Mouse (Mus musculus): ENCODE results near the gene 1700015F17Rik. TPM values are rescaled to one million over a fixed set of nuclear protein-coding genes. Genes with fewer than 3 reads are reported as not detected.

Gene 1700015F17Rik
- not detected in 2 replicates for polyA plus RNA-seq (2015; fragmentation: Nextera tagmentation; extraction: Ambion mirVana)

- Histone ChIP-seq H3K27ac (no peak within 1 kb of the TSS), H3K4me1 (no peaks in the 10 kb centered on the region)
Observed at GRCm38 (mm10) chr5:5479043-5479442, at the start of gene 1700015F17Rik. Gene 1700015F17Rik (minus strand): TSS chr5:5479143.

GRCm38 (mm10) chr5:5515411-5515810 lies 36.5 kb upstream of the 1700015F17Rik start:
- H3K9ac ChIP-seq: no peak overlapping the region
- no peak overlapping the region for H3K4me3 ChIP-seq
- H3K4me2 ChIP-seq: peak overlapping the region; percentile 88; the same call in 1 of the 2 replicates
- no peak for ATAC-seq (ENCODE audit: borderline replicate concordance, extremely low read depth, low FRiP score, low TSS enrichment)
- WGBS: 74% methylated on average over 5 of the region's 5 CpGs
- H3K27ac ChIP-seq: no peak overlapping the region
- H3K27me3 ChIP-seq: no peaks in the 10 kb centered on the region
- H3K4me1 ChIP-seq: 0 out of 2 replicates have a peak, but pooled peaks cover 4% of the 10 kb centered on the region
- no peaks in the 10 kb centered on the region for H3K36me3 ChIP-seq
- no peaks in the 10 kb centered on the region for H3K9me3 ChIP-seq

More at GRCm38 (mm10) chr5:5479043-5479442, at the start of gene 1700015F17Rik:
- 88% methylated on average over 6 of the region's 6 CpGs for WGBS
- Histone ChIP-seq H3K36me3 (no peaks in the 10 kb centered on the region), H3K4me3 (no peak within 1 kb of the TSS), H3K9me3 (no peaks in the 10 kb centered on the region), H3K4me2 (no peak within 1 kb of the TSS), H3K27me3 (no peaks in the 10 kb centered on the region), H3K9ac (no peak within 1 kb of the TSS)
- no peak for ATAC-seq (ENCODE audit: borderline replicate concordance, extremely low read depth, low FRiP score, low TSS enrichment)

- under 1% methylated on average over 77 of the region's 79 CpGs for WGBS
- no peaks in the 10 kb centered on the region for H3K9me3 ChIP-seq
- H3K9ac ChIP-seq: peak within 1 kb of the TSS; percentile 67
- H3K4me3 ChIP-seq: peak within 1 kb of the TSS; percentile 82
- H3K36me3 ChIP-seq: no peaks in the 10 kb centered on the region
- ATAC-seq (ENCODE audit: borderline replicate concordance, extremely low read depth, low FRiP score, low TSS enrichment): peak; percentile 97
- peak within 1 kb of the TSS; percentile 94 for H3K27ac ChIP-seq
- peak within 1 kb of the TSS; percentile 88 for H3K4me2 ChIP-seq
- H3K4me1 ChIP-seq: 0 out of 2 replicates have a peak, but pooled peaks cover 4% of the 10 kb centered on the region
- no peaks in the 10 kb centered on the region for H3K27me3 ChIP-seq
Observed at GRCm38 (mm10) chr5:5514196-5515076, 35.5 kb upstream of the 1700015F17Rik start, which contains the start of gene Cldn12. Gene Cldn12 (minus strand): TSS chr5:5514958.

GRCm38 (mm10) chr5:5511401-5511800 lies 32.5 kb upstream of the 1700015F17Rik start:
- ATAC-seq (ENCODE audit: borderline replicate concordance, extremely low read depth, low FRiP score, low TSS enrichment): no peak
- no peak overlapping the region for H3K4me2 ChIP-seq
- no peaks in the 10 kb centered on the region for H3K27me3 ChIP-seq
- no peaks in the 10 kb centered on the region for H3K9me3 ChIP-seq
- H3K36me3 ChIP-seq: no peaks in the 10 kb centered on the region
- H3K4me1 ChIP-seq: 0 out of 2 replicates have a peak, but pooled peaks cover 4% of the 10 kb centered on the region
- 86% methylated on average over 3 of the region's 3 CpGs for WGBS
- no peak overlapping the region for H3K4me3 ChIP-seq
- no peak overlapping the region for H3K27ac ChIP-seq
- H3K9ac ChIP-seq: no peak overlapping the region

GRCm38 (mm10) chr5:5510989-5511388 lies 32.0 kb upstream of the 1700015F17Rik start:
- ATAC-seq (ENCODE audit: borderline replicate concordance, extremely low read depth, low FRiP score, low TSS enrichment): no peak
- Histone ChIP-seq H3K9ac (no peak overlapping the region), H3K4me2 (no peak overlapping the region), H3K9me3 (no peaks in the 10 kb centered on the region), H3K27me3 (no peaks in the 10 kb centered on the region), H3K36me3 (no peaks in the 10 kb centered on the region), H3K4me1 (0 out of 2 replicates have a peak, but pooled peaks cover 4% of the 10 kb centered on the region), H3K4me3 (no peak overlapping the region), H3K27ac (no peak overlapping the region)
- 85% methylated on average over 5 of the region's 5 CpGs for WGBS

GRCm38 (mm10) chr5:5510304-5510887 lies 31.5 kb upstream of the 1700015F17Rik start:
- Histone ChIP-seq H3K9me3 (no peaks in the 10 kb centered on the region), H3K9ac (no peak overlapping the region), H3K4me3 (no peak overlapping the region), H3K27ac (no peak overlapping the region), H3K4me1 (0 out of 2 replicates have a peak, but pooled peaks cover 4% of the 10 kb centered on the region), H3K4me2 (no peak overlapping the region), H3K36me3 (no peaks in the 10 kb centered on the region), H3K27me3 (no peaks in the 10 kb centered on the region)
- no peak for ATAC-seq (ENCODE audit: borderline replicate concordance, extremely low read depth, low FRiP score, low TSS enrichment)
- WGBS: 79% methylated on average over 10 of the region's 10 CpGs

- Histone ChIP-seq H3K9me3 (no peaks in the 10 kb centered on the region), H3K27ac (no peak overlapping the region), H3K36me3 (no peaks in the 10 kb centered on the region), H3K4me2 (no peak overlapping the region), H3K4me3 (no peak overlapping the region), H3K4me1 (no peaks in the 10 kb centered on the region), H3K27me3 (no peaks in the 10 kb centered on the region), H3K9ac (0 out of 2 replicates have a peak overlapping the region, but pooled peaks have one; percentile 16)
- ATAC-seq (ENCODE audit: borderline replicate concordance, extremely low read depth, low FRiP score, low TSS enrichment): no peak
- 86% methylated on average over 10 of the region's 10 CpGs for WGBS
Observed at GRCm38 (mm10) chr5:5508231-5508630, 29.3 kb upstream of the 1700015F17Rik start.

- H3K4me1 ChIP-seq: no peaks in the 10 kb centered on the region
- WGBS: 56% methylated on average over 20 of the region's 20 CpGs
Observed at GRCm38 (mm10) chr5:5507701-5508225, 28.8 kb upstream of the 1700015F17Rik start.

GRCm38 (mm10) chr5:5504456-5504855 lies 25.5 kb upstream of the 1700015F17Rik start:
- H3K36me3 ChIP-seq: no peaks in the 10 kb centered on the region
- H3K27me3 ChIP-seq: no peaks in the 10 kb centered on the region
- H3K27ac ChIP-seq: no peak overlapping the region
- no peak overlapping the region for H3K4me2 ChIP-seq
- WGBS: 85% methylated on average over 13 of the region's 13 CpGs
- no peak overlapping the region for H3K4me3 ChIP-seq
- H3K4me1 ChIP-seq: no peaks in the 10 kb centered on the region
- no peaks in the 10 kb centered on the region for H3K9me3 ChIP-seq
- no peak for ATAC-seq (ENCODE audit: borderline replicate concordance, extremely low read depth, low FRiP score, low TSS enrichment)
- no peak overlapping the region for H3K9ac ChIP-seq

More at GRCm38 (mm10) chr5:5507701-5508225, 28.8 kb upstream of the 1700015F17Rik start:
- ATAC-seq (ENCODE audit: borderline replicate concordance, extremely low read depth, low FRiP score, low TSS enrichment): no peak
- no peak overlapping the region for H3K27ac ChIP-seq
- no peaks in the 10 kb centered on the region for H3K27me3 ChIP-seq
- no peaks in the 10 kb centered on the region for H3K36me3 ChIP-seq
- no peak overlapping the region for H3K4me3 ChIP-seq
- no peak overlapping the region for H3K9ac ChIP-seq
- H3K9me3 ChIP-seq: no peaks in the 10 kb centered on the region
- H3K4me2 ChIP-seq: no peak overlapping the region

GRCm38 (mm10) chr5:5503381-5503780 lies 24.4 kb upstream of the 1700015F17Rik start:
- H3K4me3 ChIP-seq: no peak overlapping the region
- no peak overlapping the region for H3K4me2 ChIP-seq
- no peaks in the 10 kb centered on the region for H3K9me3 ChIP-seq
- no peaks in the 10 kb centered on the region for H3K36me3 ChIP-seq
- 69% methylated on average over 4 of the region's 4 CpGs for WGBS
- H3K4me1 ChIP-seq: no peaks in the 10 kb centered on the region
- H3K27ac ChIP-seq: no peak overlapping the region
- no peak overlapping the region for H3K9ac ChIP-seq
- ATAC-seq (ENCODE audit: borderline replicate concordance, extremely low read depth, low FRiP score, low TSS enrichment): no peak
- no peaks in the 10 kb centered on the region for H3K27me3 ChIP-seq

- no peaks in the 10 kb centered on the region for H3K9me3 ChIP-seq
- H3K27ac ChIP-seq: no peak overlapping the region
- H3K4me3 ChIP-seq: no peak overlapping the region
- H3K27me3 ChIP-seq: no peaks in the 10 kb centered on the region
- H3K36me3 ChIP-seq: no peaks in the 10 kb centered on the region
- WGBS: 61% methylated on average over 2 of the region's 2 CpGs
- no peaks in the 10 kb centered on the region for H3K4me1 ChIP-seq
- no peak overlapping the region for H3K9ac ChIP-seq
- no peak overlapping the region for H3K4me2 ChIP-seq
- no peak for ATAC-seq (ENCODE audit: borderline replicate concordance, extremely low read depth, low FRiP score, low TSS enrichment)
Observed at GRCm38 (mm10) chr5:5501583-5501982, 22.6 kb upstream of the 1700015F17Rik start.

Data from lung, embryonic 15.5 days (tissue).